Mouse (Mus musculus) liver, postnatal 0 days (tissue): ENCODE data around the gene Kcnh4. TPM values are rescaled to one million over a fixed set of nuclear protein-coding genes. Genes with fewer than 3 reads are reported as not detected.

ENCODE experiments used
- ATAC-seq: fragments of 200-750 bp; cut with Nextera tagmentation; 2 replicates; pipeline ENCODE4 v1.8.0; 2017; ENCODE audit warnings: mild to moderate bottlenecking, moderate library complexity
- DNase-seq: peaks from one replicate; pipeline ENCODE4 v3.0.0-alpha.2; 2016
- H3K27ac ChIP-seq: fragments of 300-500 bp; sonication (generic); 2 replicates; pipeline ENCODE4 v1.5.1; 2014; ENCODE audit warnings: antibody characterized with exemption, moderate library complexity, mild to moderate bottlenecking, low read depth
- H3K27me3 ChIP-seq: fragments of 300-500 bp; sonication (generic); 2 replicates; pipeline ENCODE4 v1.6.1; 2014; ENCODE audit warnings: low read length, control low read depth, mixed read lengths; ENCODE audit not compliant: insufficient read depth
- H3K36me3 ChIP-seq: fragments of 300-500 bp; sonication (generic); replicated peaks from 2 replicates; pipeline ENCODE4 v1.6.1; 2014; ENCODE audit warnings: mild to moderate bottlenecking, control low read depth, low read length, moderate library complexity, mixed read lengths; ENCODE audit not compliant: insufficient read depth
- H3K4me1 ChIP-seq: fragments of 300-500 bp; sonication (generic); 2 replicates; pipeline ENCODE4 v1.6.1; 2014; ENCODE audit warnings: antibody characterized with exemption, mild to moderate bottlenecking, control low read depth; ENCODE audit not compliant: insufficient read depth
- H3K4me2 ChIP-seq: fragments of 300-500 bp; sonication (generic); 2 replicates; pipeline ENCODE4 v1.6.1; 2014; ENCODE audit warnings: low read depth, mild to moderate bottlenecking, low read length, moderate library complexity, mixed read lengths
- H3K4me3 ChIP-seq: fragments of 300-500 bp; sonication (generic); 2 replicates; pipeline ENCODE4 v1.5.1; 2014; ENCODE audit warnings: low read depth, low read length
- H3K9ac ChIP-seq: fragments of 300-500 bp; sonication (generic); replicated peaks from 2 replicates; pipeline ENCODE4 v1.6.1; 2014; ENCODE audit warnings: mild to moderate bottlenecking, moderate library complexity
- H3K9me3 ChIP-seq: fragments of 300-500 bp; sonication (generic); 2 replicates; pipeline ENCODE4 v1.6.1; 2016; ENCODE audit warnings: mild to moderate bottlenecking, control low read depth, low read length, mixed read lengths
- CTCF ChIP-seq: sonication (generic); IDR thresholded peaks from 2 replicates; pipeline ENCODE4 v1.5.1; 2016; ENCODE audit warnings: antibody characterized with exemption, low read depth
- EP300 ChIP-seq: IDR thresholded peaks from 2 replicates; pipeline ENCODE4 v1.6.1; 2016; ENCODE audit warnings: antibody characterized with exemption, low read depth, mild to moderate bottlenecking
- WGBS: fragments of 180-500 bp; shearing (Covaris S2); extraction: QIAGEN DNeasy Blood & Tissue Kit; methylation state at CpG from one replicate; pipeline ENCODE4 v1.1.7; 2014; ENCODE audit not compliant: insufficient replicate concordance; 5-methylcytosine and 5-hydroxymethylcytosine counted together
- polyA plus RNA-seq: library from polyadenylated mRNA; unstranded; fragments of >200 nt; fragmentation: Nextera tagmentation; extraction: Ambion mirVana; gene quantifications from 2 replicates; pipeline ENCODE4 v1.2.1, GENCODE M21; 2015

Kcnh4 gene
- polyA plus RNA-seq, 1 experiment from 2014 or later, result not detected

DNA sequence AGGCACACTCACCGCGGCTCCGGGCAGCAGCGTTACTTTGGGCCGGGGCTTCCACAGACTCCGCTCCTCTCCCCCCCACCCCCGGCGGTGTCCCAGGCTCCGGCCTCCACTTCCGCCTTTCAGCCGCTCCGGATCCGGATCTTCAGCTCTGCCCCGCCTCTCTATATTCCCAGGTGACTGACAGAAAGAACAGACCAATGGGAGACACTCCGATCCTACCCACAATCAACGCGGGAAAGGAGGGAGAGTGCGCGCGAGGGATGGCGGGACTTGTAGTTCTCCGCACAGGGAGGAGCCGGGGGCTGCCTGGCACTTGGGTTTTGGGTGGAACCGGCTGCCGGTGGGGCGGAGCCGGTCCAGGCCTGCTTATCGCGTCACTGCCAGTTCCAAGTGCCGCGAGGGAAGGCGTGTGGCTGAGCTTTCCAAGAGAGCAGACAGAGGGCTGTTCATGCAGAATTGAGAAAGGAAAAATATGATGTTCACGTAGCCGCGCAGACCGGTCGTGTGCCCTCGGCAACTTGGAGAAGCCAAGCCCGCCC is 21.6 kb downstream of the Kcnh4 start, which contains the start of gene Rab5c:
TSS of gene Rab5c (minus strand) at position 150 of the 539 bp plus-strand sequence.
- under 1% methylated on average over 39 of the region's 39 CpGs for WGBS
- H3K4me2 ChIP-seq, result peak within 1 kb of the TSS; percentile 88
- DNase-seq (peak; percentile 99), ATAC-seq (peak; percentile 99)
- no peaks in the 10 kb centered on the region for H3K9me3 ChIP-seq
- peak within 1 kb of the TSS; percentile 97 for H3K27ac ChIP-seq
- TF ChIP-seq CTCF (0 out of 2 replicates have a peak, but pooled peaks have one; percentile 12), EP300 (peak; percentile 54; the same call in 1 of the 2 replicates)
- peaks cover 33% of the 10 kb centered on the region for H3K4me1 ChIP-seq
- H3K4me3 ChIP-seq, result peak within 1 kb of the TSS; percentile 100
- peak within 1 kb of the TSS; percentile 100 for H3K9ac ChIP-seq
- H3K36me3 ChIP-seq, result peaks cover 6% of the 10 kb centered on the region; the same call in 1 of the 2 replicates
- H3K27me3 ChIP-seq, result no peaks in the 10 kb centered on the region

DNA sequence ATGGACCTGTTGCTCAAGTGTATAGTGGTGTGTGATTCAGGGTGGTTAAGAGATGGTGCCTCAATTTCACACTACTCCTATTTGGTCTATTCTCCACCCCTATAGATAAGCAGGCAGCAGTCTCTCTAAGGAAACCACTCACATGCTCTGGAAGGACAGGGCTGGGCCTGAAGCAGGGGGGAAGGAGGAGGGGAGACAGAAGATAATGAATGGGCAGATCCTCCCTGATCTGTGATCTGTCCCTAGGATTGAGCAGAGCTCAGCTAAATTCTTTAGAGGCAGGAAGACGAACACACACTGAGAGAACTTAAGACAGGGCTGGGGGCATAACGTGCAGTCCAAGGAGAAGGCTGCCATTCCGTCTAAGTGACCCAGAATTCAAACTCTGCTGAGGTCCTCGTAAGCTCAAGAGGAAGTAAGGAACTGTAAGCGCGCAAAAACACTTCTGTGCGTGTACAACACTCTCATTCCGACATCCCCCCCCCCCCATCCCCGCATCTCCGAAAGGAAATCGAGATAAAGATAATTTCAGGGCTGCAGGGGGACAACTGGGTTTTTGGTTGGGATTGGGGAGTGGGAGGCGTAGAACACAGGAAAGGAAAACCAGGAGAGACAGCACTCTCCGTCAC is 22.5 kb downstream of the Kcnh4 start:
- DNase-seq (peak; percentile 45), ATAC-seq (peak; percentile 5; the same call in 1 of the 2 replicates)
- peak overlapping the region; percentile 97 for H3K27ac ChIP-seq
- no peaks in the 10 kb centered on the region for H3K27me3 ChIP-seq
- H3K9me3 ChIP-seq, result no peaks in the 10 kb centered on the region
- peak overlapping the region; percentile 100 for H3K9ac ChIP-seq
- H3K4me3 ChIP-seq, result peak overlapping the region; percentile 100
- TF ChIP-seq CTCF (no peak), EP300 (no peak)
- under 1% methylated on average over 13 of the region's 13 CpGs for WGBS
- H3K36me3 ChIP-seq, result peaks cover 13% of the 10 kb centered on the region; the same call in 1 of the 2 replicates
- H3K4me2 ChIP-seq, result peak overlapping the region; percentile 82
- peaks cover 33% of the 10 kb centered on the region for H3K4me1 ChIP-seq

- TF ChIP-seq CTCF, result no peak
- no peak for TF ChIP-seq EP300
- no peak for ATAC-seq
- peaks cover 35% of the 10 kb centered on the region for H3K4me1 ChIP-seq
These were observed 23.0 kb downstream of the Kcnh4 start for GRCm38 (mm10) chr11:100736746-100737080.

DNA sequence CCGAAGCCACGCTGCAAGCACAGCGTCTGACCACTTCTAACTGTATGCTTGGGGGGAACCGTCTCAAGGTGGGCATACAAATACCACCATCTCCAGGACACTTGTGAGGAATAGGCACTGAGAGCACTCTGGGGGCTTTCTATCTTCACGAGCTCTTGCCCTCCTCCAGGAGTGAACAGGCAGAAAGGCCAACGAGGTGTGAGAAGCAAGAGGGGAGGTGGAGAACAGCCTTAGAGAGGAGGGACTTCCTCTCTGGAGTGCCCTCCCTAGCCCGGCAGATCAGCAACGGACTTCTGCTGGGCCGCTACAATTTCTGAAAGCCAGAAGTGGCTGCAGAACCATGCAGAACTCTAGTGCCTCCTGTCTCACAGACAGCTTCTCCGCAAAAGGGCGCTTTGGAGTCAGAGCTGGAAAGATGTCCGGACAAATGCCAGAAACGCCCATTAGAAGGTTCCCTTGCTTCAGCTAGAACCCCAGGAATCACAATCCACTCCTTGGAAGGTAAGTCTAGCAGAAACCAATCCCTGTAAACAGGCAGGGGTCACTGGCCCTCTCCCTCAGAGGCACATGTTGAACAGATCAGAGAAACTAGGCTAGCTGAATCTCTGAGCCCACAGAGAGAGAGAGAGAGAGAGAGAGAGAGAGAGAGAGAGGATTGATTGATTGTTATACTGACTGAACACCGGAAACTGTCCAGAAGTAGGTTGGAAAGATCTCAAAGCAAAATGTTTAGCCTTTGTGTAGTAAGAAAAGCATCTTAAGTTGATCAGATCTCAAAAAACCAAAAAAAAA is 23.6 kb downstream of the Kcnh4 start:
- WGBS, result 28% methylated on average over 14 of the region's 14 CpGs
- Histone ChIP-seq H3K9ac (peak overlapping the region; percentile 100), H3K4me3 (peak overlapping the region; percentile 100), H3K4me2 (peak overlapping the region; percentile 82), H3K36me3 (peaks cover 15% of the 10 kb centered on the region; the same call in 1 of the 2 replicates), H3K9me3 (no peaks in the 10 kb centered on the region), H3K4me1 (peaks cover 40% of the 10 kb centered on the region), H3K27me3 (no peaks in the 10 kb centered on the region), H3K27ac (peak overlapping the region; percentile 97)
- ATAC-seq (no peak), DNase-seq (peak; percentile 45)
- TF ChIP-seq EP300, result no peak
- no peak for TF ChIP-seq CTCF

More at GRCm38 (mm10) chr11:100736746-100737080, 23.0 kb downstream of the Kcnh4 start:
- Histone ChIP-seq H3K27ac (peak overlapping the region; percentile 97), H3K4me2 (peak overlapping the region; percentile 82), H3K9ac (peak overlapping the region; percentile 100), H3K9me3 (no peaks in the 10 kb centered on the region), H3K36me3 (peaks cover 15% of the 10 kb centered on the region; the same call in 1 of the 2 replicates), H3K27me3 (no peaks in the 10 kb centered on the region), H3K4me3 (peak overlapping the region; percentile 100)
- 39% methylated on average over 4 of the region's 4 CpGs for WGBS
- no peak for DNase-seq

DNA sequence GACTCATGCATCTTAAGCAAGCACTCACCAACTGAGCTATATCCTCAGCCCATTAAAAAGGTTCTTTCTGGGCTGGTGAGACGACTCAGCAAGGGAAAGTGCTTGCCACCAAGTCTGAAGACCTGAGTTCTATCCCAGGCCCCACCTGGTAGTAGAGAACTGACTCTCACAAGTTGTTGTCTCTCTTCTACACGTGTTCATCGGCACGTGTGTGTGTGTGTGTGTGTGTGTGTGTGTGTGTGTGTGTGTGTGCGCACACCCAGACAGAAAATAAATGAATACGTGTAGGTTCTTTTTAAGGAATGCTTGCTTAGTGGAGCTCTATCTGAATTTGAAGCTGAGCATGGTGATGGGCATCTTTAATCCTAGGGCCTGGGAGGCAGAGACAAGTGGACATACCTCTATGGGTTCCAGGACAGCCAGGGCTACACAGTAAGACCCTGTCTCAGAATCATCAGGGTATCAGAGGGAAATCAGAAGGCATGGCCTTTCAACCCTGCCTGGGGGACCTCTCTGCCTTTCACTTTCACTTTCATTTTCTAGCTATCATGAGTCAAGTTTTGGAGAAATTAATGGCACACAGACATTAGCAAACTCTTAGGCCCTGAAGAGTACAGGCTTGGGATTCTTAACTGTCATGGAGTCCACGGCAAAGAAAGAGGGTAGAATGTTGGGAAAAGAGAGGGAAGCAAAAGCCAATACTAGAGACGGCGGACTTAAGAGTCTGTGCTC is 24.4 kb downstream of the Kcnh4 start:
- peaks cover 15% of the 10 kb centered on the region; the same call in 1 of the 2 replicates for H3K36me3 ChIP-seq
- peak overlapping the region; percentile 82 for H3K4me2 ChIP-seq
- no peaks in the 10 kb centered on the region for H3K9me3 ChIP-seq
- peaks cover 48% of the 10 kb centered on the region for H3K4me1 ChIP-seq
- no peak for DNase-seq
- ATAC-seq, result no peak
- peak overlapping the region; percentile 97 for H3K27ac ChIP-seq
- peak overlapping the region; percentile 100 for H3K9ac ChIP-seq
- H3K4me3 ChIP-seq, result peak overlapping the region; percentile 100
- 75% methylated on average over 9 of the region's 9 CpGs for WGBS
- H3K27me3 ChIP-seq, result no peaks in the 10 kb centered on the region
- TF ChIP-seq CTCF, result no peak
- TF ChIP-seq EP300, result no peak
